Comparison of ENCODE assay signal across 26 mouse cellular contexts in the genomic region with DNA sequence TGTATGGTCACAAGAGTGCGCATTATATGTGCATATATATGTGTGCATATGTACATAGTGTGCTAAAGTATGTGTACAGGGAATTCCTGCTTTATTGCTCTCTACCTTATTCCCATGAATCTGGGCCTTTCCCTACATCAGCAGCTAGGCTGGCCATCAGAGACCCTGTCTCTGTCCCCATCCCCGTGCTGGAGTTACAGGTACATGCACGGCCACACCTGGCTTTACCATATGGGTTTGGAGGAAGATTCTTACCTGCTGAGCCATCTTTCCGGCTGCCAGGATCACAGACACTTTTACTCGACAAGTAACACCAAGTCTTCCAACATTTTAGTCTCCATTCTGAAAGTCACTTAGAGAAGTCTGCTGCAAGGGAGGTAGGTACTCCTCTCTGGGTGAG.
"Had no signal": no experiment of that assay in that cellular context is flagged by ENCODE, and none has a peak within 500 bp of the region (broad histone marks: within the 10 kb centered on the region; RNA-seq: fewer than 3 reads in every experiment).

No protein-coding gene starts in this region.

- H3K9me3 ChIP-seq: embryonic facial prominence, embryonic 10.5 days; embryonic facial prominence, embryonic 12.5 days; embryonic facial prominence, embryonic 13.5 days; embryonic facial prominence, embryonic 15.5 days; forebrain, embryonic 10.5 days; forebrain, embryonic 12.5 days; forebrain, embryonic 13.5 days; forebrain, embryonic 15.5 days had no signal

- H3K27ac ChIP-seq: embryonic facial prominence, embryonic 10.5 days; embryonic facial prominence, embryonic 12.5 days; embryonic facial prominence, embryonic 15.5 days; forebrain, embryonic 10.5 days; forebrain, embryonic 12.5 days; forebrain, embryonic 13.5 days; forebrain, embryonic 15.5 days; gastrocnemius, adult 2 months; heart, adult 2 months had no signal

- H3K36me3 ChIP-seq: embryonic facial prominence, embryonic 10.5 days; embryonic facial prominence, embryonic 12.5 days; embryonic facial prominence, embryonic 13.5 days; embryonic facial prominence, embryonic 15.5 days; forebrain, embryonic 10.5 days; forebrain, embryonic 12.5 days; forebrain, embryonic 15.5 days had no signal

- H3K4me3 ChIP-seq: embryonic facial prominence, embryonic 10.5 days; embryonic facial prominence, embryonic 12.5 days; embryonic facial prominence, embryonic 13.5 days; embryonic facial prominence, embryonic 15.5 days; erythroblast, embryonic 14.5 days; forebrain, embryonic 10.5 days; forebrain, embryonic 12.5 days; forebrain, embryonic 13.5 days; forebrain, embryonic 15.5 days; gastrocnemius, adult 2 months; heart, adult 2 months had no signal

- H3K4me1 ChIP-seq: embryonic facial prominence, embryonic 10.5 days; embryonic facial prominence, embryonic 12.5 days; embryonic facial prominence, embryonic 15.5 days; forebrain, embryonic 10.5 days; forebrain, embryonic 12.5 days; forebrain, embryonic 13.5 days; forebrain, embryonic 15.5 days had no signal

- DNase-seq: cerebellum, adult 2 months; cerebellum, adult 8-10 months; cerebellum, adult 9-10 months; cerebellum, adult 9-11 months; cerebellum, postnatal 10 days; cerebellum, postnatal 14 days; cerebellum, postnatal 25 days; cerebellum, postnatal 36 days; embryo, embryonic 11 days; forebrain, postnatal 0 days; gastrocnemius, adult 2 months; gastrocnemius, postnatal 10 days; gastrocnemius, postnatal 14 days; gastrocnemius, postnatal 25 days; gastrocnemius, postnatal 36 days; heart, adult 18-20 months; heart, adult 2 months had no signal

- H3K27me3 ChIP-seq: embryonic facial prominence, embryonic 12.5 days; embryonic facial prominence, embryonic 13.5 days; embryonic facial prominence, embryonic 15.5 days; forebrain, embryonic 12.5 days; forebrain, embryonic 13.5 days; forebrain, embryonic 15.5 days had no signal
